Mouse (Mus musculus) frontal cortex, postnatal 10 days (tissue): ENCODE measurements around the gene Rerg.

Experiments
- DNase-seq, 2 experiments: peaks; one replicate each; pipeline ENCODE4 v3.0.0; 2022; ENCODE audit warnings: low spot score in 2 of 2, mixed read lengths in 1 of 2

Rerg gene

DNA sequence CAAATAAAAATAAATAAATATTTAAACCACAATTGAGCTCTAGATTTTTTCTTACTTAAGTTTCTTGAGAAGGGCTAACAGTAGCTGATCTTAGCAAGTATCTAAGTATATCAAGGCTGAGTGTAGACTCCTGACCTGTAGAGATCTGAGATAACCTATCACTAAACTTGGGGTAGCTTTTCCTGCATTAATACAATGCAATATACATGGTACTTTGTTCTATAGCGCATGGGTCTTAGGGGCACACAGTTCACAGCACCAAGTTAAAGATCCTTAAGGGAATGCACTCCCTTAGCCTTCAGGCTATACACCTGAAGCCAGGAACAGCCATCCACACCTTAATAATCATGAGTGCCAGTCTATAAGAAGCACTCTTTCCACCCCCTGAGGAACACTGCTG is 38.5 kb downstream of the Rerg start:
- no peak for DNase-seq

DNA sequence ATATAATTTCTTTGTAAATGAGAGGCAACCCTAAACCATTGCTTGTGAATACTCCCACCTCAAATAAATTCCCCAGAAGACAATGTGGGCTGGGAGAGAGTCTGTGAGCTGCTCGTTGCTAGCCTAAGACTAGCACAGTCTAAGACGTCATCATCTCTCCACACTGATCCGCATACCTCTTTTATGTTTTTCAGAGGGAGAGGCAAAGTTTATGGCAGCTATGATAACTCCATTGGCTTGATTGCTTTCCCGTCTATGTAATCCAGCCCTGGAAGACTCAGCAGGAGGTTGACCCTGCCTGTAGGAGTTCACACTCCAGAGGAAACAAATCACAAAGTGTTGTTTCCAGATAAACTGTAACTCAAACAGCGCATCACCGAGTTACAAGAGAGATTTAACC is 38.9 kb downstream of the Rerg start:
- no peak for DNase-seq

DNA sequence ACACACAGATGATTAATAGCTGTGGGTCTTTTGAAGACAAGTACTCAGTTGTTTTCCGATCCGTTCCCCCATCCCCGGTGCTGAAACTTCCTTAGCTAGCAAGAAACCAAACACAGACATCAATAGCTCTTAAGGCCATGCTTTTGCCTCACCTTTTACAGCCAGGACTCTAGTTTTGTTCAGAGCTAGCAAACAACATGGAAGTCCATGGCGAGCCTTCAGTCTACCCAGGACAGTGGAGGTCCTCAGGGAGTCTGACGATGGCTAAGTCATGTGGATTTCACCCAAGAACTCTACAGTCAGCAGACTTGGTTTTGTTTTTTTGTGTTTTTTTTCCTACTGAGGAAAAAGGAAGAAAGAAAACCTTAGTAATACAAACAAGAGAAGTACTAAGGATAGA is 43.4 kb downstream of the Rerg start:
- DNase-seq = no peak

DNA sequence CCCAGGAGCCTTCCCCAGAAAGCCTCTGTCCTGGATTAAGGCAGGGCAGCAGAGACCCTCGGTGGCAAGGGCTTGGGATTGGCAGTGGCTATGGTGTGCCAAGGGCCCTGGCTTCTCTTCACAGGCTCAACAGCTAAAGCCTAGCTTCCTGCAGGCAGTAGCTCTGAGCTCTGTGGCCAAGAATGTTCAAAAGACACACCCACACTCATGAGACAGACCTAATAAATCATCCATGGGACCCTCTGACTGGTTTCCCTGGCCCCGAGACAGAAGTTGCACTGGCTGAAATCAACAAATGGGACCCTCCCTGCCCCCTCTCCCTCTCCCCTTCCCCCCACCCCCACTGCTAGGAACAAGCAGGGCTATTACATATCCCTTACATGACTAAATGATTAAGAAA is 44.1 kb downstream of the Rerg start:
- no peak for DNase-seq

DNA sequence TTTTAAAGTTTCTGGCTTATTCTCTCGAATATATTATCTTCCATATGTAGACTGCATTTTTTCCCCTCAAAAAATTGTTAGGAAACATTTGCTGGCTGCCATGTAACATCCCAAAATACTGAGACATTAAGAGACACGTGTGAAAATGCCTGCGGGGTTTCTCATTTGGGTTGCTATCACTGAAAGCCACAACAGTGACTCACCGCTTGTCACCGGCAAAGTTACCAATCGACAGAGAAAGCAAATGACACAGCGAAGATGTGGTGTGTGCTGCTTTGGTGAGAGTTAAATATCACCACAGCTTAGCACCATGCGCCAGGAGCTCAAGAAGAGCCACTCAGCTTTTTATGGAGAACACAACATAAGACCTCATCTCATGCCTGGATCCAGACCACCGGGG is 44.9 kb downstream of the Rerg start:
- DNase-seq = no peak

DNA sequence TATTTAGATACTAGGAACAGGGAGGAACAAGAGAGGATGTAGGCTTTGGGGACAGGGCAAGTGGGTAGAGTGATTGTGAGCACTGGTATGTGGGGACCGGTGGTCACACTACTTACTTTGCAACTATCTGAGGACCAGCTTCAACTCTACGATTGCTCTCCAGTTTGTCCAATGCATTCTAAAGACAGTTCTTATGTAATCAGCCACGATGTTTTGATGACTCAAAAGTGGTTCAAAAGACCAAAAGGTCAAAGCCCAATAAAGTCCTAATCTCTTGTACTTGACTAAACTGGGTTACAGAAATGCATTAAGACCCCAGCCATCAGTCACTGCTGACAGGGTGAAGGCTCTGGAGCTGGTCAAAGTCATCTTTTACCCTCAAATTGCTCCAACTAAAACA is 45.3 kb downstream of the Rerg start:
- DNase-seq = no peak

DNA sequence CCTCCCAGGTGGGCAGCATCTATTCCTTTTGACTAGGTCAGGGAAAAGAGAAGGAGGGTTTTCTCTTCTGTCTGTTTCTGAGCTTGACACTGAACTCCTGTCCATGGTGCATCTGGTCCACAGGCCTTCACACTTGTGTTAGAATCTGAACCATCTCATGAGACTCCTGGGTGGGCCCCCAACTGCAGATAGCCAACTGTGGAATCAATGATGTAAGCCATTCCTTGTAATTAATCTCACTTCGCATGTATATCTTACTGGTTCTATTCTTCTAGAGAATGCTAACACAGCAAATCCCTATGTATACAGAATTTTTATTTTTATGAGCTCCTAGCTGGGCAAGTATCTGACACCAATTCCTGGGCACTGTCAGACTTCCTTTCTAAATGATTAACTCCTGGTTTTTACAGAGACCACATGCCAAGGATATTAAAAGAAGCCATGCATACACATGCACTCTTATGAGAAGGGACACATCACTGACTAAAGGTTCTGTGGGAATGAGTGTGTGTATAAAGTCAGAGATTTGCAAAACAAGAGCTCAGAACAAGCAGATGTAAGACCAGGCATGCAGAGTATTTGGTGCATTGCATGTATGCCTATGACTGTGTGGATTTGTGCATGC is 53.3 kb downstream of the Rerg start:
- no peak for DNase-seq

DNA sequence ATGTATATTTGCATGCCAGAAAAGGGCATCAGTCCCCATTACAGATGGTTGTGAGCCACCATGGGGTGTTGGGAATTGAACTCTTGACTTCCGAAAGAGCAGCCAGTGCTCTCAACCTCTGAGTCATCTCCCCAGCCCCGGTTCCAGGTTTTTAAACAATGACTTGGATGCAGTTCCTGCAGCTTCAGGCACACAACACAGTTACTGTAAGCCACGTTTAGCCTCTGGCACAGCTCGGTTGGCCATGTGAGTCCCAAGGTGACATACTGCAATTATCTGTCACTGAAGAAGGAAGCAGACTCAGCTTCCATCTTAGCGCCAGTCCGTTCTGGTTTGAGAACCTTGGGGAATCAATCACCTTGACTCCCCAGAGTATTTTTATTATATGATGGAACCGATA is 55.4 kb downstream of the Rerg start:
- no peak for DNase-seq

DNA sequence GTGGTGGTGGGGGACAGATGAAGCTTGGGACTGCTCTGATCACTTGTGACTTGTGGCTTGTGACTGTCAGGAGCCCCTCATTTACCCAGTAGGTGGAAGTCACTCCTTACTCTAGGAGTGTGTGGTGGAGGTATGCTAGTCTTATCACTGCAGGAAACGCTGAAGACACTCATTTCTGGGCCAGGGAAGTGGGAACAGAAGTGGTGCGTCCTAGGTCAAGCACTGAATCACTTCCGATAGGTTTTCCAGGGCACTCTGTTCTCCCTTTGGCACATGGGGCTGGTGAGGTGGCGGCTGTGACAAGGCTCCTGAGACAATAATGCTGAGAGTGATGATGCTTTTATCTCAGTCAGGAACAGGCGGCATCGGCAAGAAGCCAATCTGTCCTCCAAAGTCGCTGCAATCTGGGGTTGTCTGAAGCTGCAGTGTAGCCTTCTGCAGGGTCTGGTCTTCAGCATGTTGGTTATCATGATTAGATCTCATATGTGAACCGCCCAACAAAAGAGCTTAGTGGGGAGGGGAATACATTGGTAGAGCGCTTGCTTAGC is 59.0 kb downstream of the Rerg start:
- DNase-seq = no peak

DNA sequence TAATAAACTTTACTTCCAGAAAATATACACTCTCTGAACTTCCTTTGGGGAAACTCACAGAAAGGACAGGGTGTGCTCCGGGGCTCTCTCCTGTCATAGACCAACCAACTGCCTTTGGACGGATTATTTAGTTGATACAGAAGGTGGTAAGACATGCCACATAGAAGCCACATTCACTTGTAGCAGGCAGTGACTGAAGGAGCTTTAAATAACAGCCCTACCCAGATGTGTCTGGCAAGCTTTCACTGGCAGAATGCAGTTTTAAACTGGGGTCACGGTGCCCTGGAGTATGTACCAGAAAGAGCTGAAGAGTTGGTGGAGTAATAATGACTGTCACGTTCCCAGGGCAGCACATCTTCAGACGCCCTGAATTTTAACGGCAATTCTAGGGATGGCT is 59.5 kb downstream of the Rerg start:
- no peak for DNase-seq

DNA sequence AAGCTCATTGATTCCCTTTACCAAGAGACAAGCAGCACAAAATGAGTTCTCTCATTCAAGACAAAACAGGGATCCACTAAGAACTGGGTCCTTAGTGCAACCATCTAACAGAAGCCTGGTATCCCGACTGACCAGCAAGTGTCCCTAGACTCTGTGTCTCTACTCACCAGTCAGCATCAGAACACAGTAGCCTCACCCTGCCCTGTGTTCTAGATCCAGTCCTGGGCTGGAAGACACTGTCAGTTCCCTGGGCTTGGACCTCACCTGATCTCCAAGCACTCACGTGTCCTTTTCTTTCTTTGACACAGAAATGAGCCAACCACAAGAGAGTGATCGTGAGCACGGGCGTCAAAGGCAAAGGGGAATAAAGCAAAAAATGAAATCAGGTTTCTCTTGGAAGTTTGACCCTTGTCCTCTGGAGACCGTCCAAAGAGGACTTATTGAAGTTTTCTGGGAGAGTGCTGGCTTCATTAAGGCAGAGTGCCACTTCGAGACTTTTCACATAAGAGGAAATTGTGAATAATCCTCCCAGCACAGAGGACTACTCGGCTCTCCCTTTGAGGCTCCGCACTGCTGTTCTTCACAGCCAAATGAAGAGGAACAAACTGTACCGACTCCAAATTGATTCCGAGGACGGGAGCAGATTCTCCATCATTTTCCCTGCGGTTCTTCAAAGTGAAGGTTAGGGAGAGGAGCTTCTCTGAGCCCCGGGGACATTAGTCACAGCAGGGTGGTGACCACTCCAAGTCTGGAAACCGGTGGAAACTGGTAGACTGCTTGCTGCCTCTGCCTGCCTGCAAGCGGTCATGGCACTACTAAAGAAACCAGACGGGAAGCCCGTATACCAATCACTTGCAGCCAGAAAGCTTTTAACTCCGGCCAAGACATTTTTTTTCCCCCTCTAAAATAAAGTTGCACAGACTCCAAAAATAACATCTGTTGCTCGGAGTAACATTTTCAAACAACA is 60.2 kb downstream of the Rerg start:
- DNase-seq = no peak

DNA sequence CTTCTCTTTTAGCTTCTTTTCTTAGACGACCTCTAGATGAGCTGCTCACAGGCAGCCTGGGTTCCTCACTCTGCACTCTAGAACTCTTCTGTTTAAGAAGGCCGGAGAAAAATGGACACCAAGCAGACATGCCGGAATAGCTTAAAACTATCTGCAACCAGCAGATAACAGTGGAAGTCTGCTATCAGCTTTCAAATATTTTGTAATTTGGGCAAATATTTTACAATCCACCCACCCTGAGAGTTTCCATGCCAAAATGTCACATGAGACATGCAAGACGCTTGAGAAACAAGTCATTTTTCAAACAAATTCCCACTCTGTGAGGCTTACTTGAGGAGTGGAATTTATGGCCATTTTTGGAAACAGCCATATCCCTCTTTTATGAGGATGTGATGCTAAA is 65.0 kb downstream of the Rerg start:
- DNase-seq = no peak

DNA sequence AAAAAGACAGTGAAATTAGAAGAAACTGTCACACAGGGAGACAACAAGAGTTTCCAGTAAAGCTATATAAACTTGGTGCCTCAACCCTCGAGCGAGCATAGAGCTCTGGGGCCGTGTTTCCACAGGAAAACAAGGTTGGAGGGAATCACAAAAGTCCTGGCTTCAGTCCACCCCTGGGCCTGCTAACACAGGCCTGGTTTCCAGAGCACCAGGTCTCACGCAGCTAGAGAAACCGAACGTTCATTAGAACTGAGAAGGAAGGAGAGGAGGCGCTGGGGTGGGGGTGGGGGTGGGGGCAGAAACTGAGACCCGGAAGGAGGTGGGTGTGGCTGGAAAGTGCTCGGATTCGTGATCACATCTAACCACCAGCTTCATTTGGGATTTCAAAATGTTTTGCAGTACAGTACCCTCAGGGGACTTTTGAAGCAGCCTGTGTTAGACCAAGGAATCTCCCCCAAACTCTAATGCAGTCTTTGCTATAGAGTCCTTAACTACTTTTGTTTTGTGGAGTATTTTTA is 67.6 kb downstream of the Rerg start:
- DNase-seq = no peak

DNA sequence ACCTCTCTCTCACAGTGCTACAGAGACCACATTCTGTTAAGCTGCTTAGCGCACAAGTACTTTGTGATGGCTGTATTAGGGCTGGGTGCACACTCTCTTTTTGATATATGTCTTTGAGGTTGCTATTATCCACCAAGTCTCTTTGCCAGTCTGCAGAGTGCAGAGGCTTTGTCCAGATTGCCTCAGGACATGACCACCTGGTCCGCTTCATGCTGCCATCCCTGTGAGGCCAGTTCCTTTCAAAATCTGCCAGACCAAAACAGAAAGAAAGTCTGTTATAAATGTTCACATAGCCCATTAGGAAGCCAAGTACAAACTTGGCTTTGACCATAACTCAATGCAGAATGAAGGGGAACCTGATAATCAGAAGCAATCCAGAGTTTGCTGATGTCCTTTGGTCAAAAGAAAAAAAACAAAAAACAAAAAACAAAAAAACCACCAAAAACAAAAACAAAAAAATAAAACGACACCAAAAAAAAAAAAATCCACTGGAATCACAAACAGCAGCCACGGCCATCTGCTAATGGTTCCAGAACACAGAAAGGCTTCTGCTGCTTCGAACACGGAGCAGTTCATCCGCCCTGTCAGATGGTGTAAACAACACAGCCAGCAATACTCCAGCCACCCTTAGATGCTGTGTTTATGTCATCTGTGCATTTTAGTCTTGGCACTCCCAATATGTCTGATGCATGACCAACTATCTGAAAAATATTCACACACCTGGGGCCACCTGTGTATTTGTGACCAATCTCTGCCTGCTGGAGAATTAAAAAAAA is 68.2 kb downstream of the Rerg start:
- DNase-seq = no peak

DNA sequence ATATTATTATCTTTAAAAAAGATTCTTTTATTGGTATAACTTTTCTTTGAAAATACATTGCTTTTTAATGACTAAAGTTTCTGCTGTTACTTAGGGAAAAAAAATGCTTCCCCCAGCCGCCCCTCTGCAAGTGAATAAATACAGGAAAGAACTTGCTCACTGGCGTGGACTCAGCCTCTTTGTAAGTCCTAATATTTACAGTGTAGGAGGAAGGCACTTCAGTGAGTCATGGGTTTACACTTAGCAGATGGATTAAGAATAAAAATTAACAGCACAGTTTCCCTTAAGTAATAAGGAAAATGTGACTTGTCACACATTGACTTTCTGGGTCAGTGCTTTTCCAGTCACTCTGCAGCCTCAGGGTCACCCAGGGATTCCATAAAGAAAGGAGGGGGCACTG is 70.0 kb downstream of the Rerg start:
- DNase-seq = no peak

DNA sequence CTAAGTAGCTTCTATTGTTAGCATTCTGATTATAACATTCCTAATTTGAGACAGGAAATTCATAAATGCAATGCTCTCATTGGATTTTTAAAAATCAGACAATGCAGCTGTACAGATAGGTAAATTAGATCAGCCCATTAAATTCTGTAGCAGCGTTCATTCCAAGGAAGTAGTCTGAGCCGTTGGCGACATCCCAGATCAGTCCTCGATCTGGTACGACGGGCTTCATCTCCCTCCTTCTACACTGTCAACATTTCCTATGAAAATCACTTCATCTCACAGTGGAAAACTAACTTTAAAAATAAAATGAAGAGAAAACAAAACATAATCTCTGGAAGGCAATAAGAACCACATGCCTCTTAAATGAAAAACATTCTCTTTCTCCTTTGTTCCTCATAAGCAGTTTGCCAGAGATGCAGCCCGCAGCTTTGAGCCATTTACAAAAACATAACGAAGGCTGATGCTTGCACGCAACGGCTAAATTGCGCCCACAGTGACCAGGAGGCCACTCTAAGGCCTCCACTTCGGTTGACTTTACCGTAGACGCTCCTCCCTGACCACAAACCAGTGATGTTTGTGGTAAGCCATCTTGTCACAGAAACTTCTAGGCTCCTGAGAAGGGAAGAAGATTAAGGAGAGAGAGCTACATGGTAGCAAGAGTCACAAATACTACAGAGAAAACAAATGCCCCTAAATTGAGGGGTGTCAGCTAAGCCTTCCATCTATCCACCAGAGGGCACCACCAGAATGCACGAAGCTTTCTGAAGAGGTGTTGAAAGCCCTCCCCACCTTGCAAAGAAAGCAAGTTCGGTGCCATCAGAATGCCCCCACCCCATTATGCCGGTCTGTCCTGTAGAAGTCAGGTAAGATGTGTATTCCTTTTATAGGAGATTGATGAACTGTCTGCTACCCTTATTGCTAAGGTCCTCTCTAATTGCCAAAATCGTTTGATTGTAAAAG is 71.8 kb downstream of the Rerg start:
- peak in 1 of 2 experiments; percentile 25 for DNase-seq

DNA sequence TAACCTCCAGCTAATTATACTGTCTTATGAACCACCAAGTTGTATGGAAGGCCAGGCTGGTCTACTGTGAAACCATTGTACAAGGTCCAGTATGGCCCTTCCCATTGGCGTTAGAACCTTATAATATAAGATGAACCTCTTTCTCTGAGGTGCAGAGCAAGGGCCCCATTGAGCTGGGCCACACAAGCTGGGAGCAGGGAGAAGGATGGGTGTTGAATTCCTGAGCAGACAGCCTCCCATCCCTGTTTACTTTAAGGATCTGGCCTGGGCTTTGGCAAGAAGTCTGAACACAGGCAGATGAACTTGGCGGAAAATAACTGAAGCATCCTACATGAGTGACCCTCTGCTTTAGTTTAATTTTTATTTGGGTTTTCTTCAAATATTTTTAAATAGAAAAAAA is 75.8 kb downstream of the Rerg start:
- no peak for DNase-seq

DNA sequence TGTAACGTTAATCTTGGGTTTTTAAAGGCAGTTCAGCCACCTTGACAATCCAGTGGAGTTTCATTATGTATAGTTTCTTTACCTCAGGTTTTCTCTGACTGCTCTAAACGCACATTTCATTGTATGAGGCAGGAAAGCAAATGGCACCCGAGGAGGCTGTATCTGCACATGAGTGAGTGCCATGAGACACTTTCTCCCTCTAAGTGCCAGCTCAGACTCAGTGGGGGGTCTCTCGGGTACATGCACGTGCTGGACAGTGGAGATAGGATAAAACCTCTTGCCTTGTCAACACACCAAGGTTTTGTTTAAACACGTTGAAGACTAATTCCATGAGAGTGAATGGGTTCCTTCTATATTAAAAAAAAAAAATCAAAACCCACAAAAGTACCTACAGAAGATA is 81.8 kb downstream of the Rerg start:
- DNase-seq = no peak

DNA sequence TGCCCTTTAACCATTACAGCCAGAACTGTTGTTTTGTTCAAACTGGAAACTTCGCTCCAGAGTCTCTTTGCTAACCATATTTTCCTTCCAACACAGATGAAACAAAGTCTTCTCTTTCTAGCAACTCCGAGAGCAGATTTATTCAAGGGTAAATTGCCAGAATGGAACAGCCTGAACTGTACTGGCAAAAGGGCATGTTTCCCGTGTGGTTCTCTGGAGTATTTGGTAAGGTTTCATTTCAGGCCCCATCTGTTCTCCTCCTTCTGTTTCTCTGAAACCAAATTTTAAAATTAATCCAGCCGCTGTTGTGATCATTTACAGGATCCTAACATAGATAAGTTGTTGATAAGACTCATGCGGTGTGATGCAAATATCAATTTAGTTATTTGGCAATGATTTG is 82.3 kb downstream of the Rerg start:
- no peak for DNase-seq

DNA sequence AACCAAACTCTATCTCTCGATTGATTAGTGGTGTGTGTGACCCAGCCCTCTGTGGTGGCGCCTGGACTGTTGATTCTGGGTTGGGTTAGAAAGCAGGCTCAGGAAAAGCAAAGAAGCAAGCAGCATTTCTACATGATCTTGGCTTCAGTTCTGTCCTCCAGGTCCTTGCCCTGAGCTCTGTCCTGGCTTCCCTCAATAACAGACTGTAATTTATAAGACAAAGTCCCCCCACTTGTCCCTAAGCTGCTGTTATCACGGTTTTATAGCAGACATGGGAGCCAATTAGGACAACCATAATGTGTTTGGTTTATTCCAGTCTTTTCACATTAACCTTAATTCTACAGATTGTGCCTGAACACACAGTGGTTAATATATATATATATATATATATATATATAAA is 82.8 kb downstream of the Rerg start:
- DNase-seq = no peak

DNA sequence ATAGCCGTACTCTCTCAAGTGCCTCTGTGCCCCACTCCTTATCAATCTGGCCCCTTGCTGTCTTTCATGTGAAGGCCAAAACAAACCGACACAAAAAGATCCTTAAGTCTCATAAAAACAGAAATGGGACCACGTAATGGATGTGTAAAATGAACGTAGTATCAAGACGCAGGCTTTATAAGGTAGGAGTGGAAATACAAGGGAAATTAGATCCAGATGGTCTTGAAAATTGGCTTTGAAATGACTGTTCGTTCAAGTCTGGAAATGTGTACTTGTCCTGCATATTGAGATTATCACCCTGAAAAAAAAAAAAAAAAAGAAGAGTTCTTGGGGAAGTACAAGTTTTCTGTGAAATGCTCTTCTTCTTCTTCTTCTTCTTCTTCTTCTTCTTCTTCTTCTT is 90.6 kb downstream of the Rerg start:
- no peak for DNase-seq
